20 mouse cellular contexts compared by ENCODE assay signal in the genomic region with DNA sequence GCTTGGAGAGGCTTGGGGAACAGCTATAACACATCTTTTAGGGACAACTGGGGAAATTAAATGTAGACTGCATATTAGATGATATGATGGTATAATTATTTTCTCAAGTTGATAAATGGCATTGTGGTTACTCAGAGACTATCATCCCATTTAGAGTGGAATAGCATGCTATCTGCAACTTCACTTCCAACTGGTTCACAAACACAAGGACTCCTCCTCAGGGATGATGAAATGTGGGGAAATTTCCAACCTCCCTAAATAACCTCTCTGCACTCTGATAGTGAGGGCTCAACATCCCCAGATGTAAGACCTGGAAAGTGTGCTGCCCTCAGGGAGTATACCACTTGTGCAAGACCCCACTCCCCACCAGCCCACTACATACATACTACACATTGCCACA. TPM values are rescaled to one million over a fixed set of nuclear protein-coding genes. Genes with fewer than 3 reads are reported as not detected.
DNase-seq lines count a peak whose midpoint lies in the region; ATAC-seq and TF ChIP-seq lines count a peak whose summit lies in the region.
"Had no signal": no experiment of that assay in that cellular context is flagged by ENCODE, and none has a peak within 500 bp of the region (broad histone marks: within the 10 kb centered on the region; RNA-seq: fewer than 3 reads in every experiment).

No protein-coding gene starts in this region.

- intact Hi-C loops in heart, postnatal 14 days (cut with DNase I), result no loop called here

- no peak for TF ChIP-seq POLR2A in embryonic fibroblast, embryonic 13.5 days (IDR thresholded peaks at IDR 0.05; ENCODE audit: low read depth, low read length)

- H3K9me3 ChIP-seq in neural tube, embryonic 15.5 days (replicated peaks), result no peaks in the 10 kb centered on the region
- H3K9me3 ChIP-seq: embryonic facial prominence, embryonic 10.5 days; forebrain, embryonic 10.5 days; heart, embryonic 15.5 days; hindbrain, embryonic 15.5 days had no signal

- no peak for TF ChIP-seq CTCF in embryonic fibroblast, embryonic 13.5 days (IDR thresholded peaks at IDR 0.05; ENCODE audit: borderline replicate concordance, insufficient read depth, low read length)

- H3K4me1 ChIP-seq in neural tube, embryonic 15.5 days, result no peaks in the 10 kb centered on the region
- peaks cover 9% of the 10 kb centered on the region for H3K4me1 ChIP-seq in embryonic fibroblast, embryonic 13.5 days (ENCODE audit: control insufficient read depth, insufficient read depth, low read length)
- H3K4me1 ChIP-seq: forebrain, embryonic 10.5 days; hindbrain, embryonic 15.5 days had no signal

- no peak overlapping the region for H3K4me3 ChIP-seq in neural tube, embryonic 15.5 days (replicated peaks)
- H3K4me3 ChIP-seq in embryonic fibroblast, embryonic 13.5 days (ENCODE audit: insufficient read depth, low read length), result no peak overlapping the region
- H3K4me3 ChIP-seq: embryonic facial prominence, embryonic 10.5 days; erythroblast, embryonic 14.5 days; forebrain, embryonic 10.5 days; heart, adult 2 months; heart, embryonic 15.5 days; hindbrain, embryonic 15.5 days had no signal

- H3K4me2 ChIP-seq in neural tube, embryonic 15.5 days, result no peak overlapping the region
- H3K4me2 ChIP-seq: heart, embryonic 11.5 days; heart, embryonic 15.5 days; hindbrain, embryonic 15.5 days had no signal

- H3K9ac ChIP-seq in neural tube, embryonic 15.5 days (replicated peaks), result no peak overlapping the region
- H3K9ac ChIP-seq: heart, embryonic 15.5 days; hindbrain, embryonic 15.5 days had no signal

- peaks cover 51% of the 10 kb centered on the region for H3K36me3 ChIP-seq in neural tube, embryonic 15.5 days

- ATAC-seq in neural tube, embryonic 15.5 days (ENCODE audit: low FRiP score), result peak; percentile 46
- ATAC-seq: forebrain, embryonic 14.5 days; intestine, embryonic 16.5 days had no signal

- peak overlapping the region; percentile 48; the same call in 1 of the 2 replicates for H3K27ac ChIP-seq in neural tube, embryonic 15.5 days (replicated peaks)
- H3K27ac ChIP-seq in embryonic fibroblast, embryonic 13.5 days (ENCODE audit: insufficient read depth, low read length), result peak overlapping the region; percentile 88
- H3K27ac ChIP-seq: embryonic facial prominence, embryonic 10.5 days; forebrain, embryonic 10.5 days; heart, adult 2 months; heart, embryonic 15.5 days; hindbrain, embryonic 15.5 days had no signal

- peak; percentile 23 for DNase-seq in adrenal gland, adult 2 months
- DNase-seq in adrenal gland, adult 8-10 months, result no peak
- DNase-seq in neural tube, embryonic 10.5 days (ENCODE audit: extremely low spot score, low spot score), result no peak
- DNase-seq in urinary bladder, postnatal 4 days (ENCODE audit: low spot score in 2 of 2), result no peak
- DNase-seq in heart, postnatal 14 days, result no peak
- DNase-seq in cerebellum, adult 18-20 months, result no peak
- DNase-seq: cerebellum, adult 9-11 months; cerebellum, postnatal 36 days; heart, adult 2 months had no signal

- H3K27me3 ChIP-seq in neural tube, embryonic 15.5 days (replicated peaks), result no peaks in the 10 kb centered on the region
- H3K27me3 ChIP-seq: CH12.LX; heart, embryonic 15.5 days; hindbrain, embryonic 15.5 days had no signal

RNA-seq across cellular contexts. Expression of a gene that starts 54.8 kb away (rescaled TPM):
- 10 to 100 TPM; 10.4 to 11.7 TPM for total RNA-seq in adrenal gland, adult 2 months (2021)
- 10.5 and 12.3 TPM in 2 replicates for polyA plus RNA-seq in adrenal gland, adult 2 months (2012; rRNA removed)
- 10 to 100 TPM; 10.2 to 14.5 (median 12.2) TPM for total RNA-seq in adrenal gland, adult 8-10 months (2022)
- 21.6 and 22.5 TPM in 2 replicates for polyA plus RNA-seq in neural tube, embryonic 15.5 days (2015; fragmentation: Nextera tagmentation; extraction: Ambion mirVana)
- polyA plus RNA-seq in embryonic fibroblast, embryonic 13.5 days (2011; ENCODE audit: insufficient read length, low read depth, missing spikeins), result 3.6 and 11.9 TPM in 2 replicates
- total RNA-seq in heart, postnatal 14 days (2021), result 10 to 100 TPM; 13.7 to 17.8 TPM
